Mouse (Mus musculus) spleen, adult 2 months (tissue): ENCODE measurements around the gene Slc46a3.

Experiments
- CTCF ChIP-seq: fragments of 200-500 bp; IDR thresholded peaks from 2 replicates; pipeline ENCODE4 v1.5.1; 2011; ENCODE audit warnings: mild to moderate bottlenecking, inconsistent platforms; ENCODE audit not compliant: insufficient read depth, insufficient read length, insufficient replicate concordance; ENCODE audit errors: extremely low read depth
- POLR2A ChIP-seq: fragments of 200-500 bp; IDR thresholded peaks from 2 replicates; pipeline ENCODE4 v1.6.1; 2011; ENCODE audit warnings: low read depth, low read length, inconsistent platforms

GRCm38 (mm10) chr5:147843340-147843739 lies 51.3 kb downstream of the Slc46a3 start:
- TF ChIP-seq CTCF (no peak), POLR2A (no peak)
